Comparison of ENCODE assay signal across 27 mouse cellular contexts in the genomic region with DNA sequence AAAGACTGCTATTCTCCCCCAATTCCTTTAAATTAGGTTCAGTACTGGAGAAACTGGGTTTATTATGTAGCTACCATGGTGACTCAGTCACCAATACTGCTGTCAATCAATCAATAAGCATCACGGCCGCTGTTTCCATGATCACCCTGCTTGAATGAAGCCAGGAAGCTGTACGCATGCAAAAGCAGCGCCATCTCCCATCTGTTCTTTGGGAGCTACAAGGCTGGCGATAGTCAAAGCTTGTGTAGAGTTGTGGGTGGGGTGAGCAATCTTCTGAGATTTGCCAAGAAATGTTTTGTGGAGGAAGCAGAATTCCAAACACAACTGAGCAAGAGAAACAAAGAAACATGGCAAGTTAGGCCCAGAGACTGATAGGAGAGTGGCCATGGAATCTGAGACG. TPM values are rescaled to one million over a fixed set of nuclear protein-coding genes. Genes with fewer than 3 reads are reported as not detected.
A peak's percentile ranks its signal among the peaks of the same experiment; 100 is the strongest.
DNase-seq lines count a peak whose midpoint lies in the region; ATAC-seq lines count a peak whose summit lies in the region.
"Had no signal": no experiment of that assay in that cellular context is flagged by ENCODE, and none has a peak within 500 bp of the region (broad histone marks: within the 10 kb centered on the region; RNA-seq: fewer than 3 reads in every experiment).

No protein-coding gene starts in this region.

- WGBS in forebrain, embryonic 14.5 days: 78% methylated on average over 6 of the region's 6 CpGs
- WGBS in forebrain, embryonic 16.5 days: 69% methylated on average over 6 of the region's 6 CpGs

- no peaks in the 10 kb centered on the region for H3K4me1 ChIP-seq in forebrain, embryonic 14.5 days (ENCODE audit: control insufficient read depth, insufficient read depth, low read length)
- H3K4me1 ChIP-seq in forebrain, embryonic 16.5 days (replicated peaks; ENCODE audit: control insufficient read depth, insufficient read depth, low read length): no peaks in the 10 kb centered on the region
- H3K4me1 ChIP-seq: embryonic facial prominence, embryonic 15.5 days; heart, embryonic 13.5 days; hindbrain, embryonic 13.5 days; limb, embryonic 15.5 days; midbrain, embryonic 15.5 days had no signal

- H3K27me3 ChIP-seq in forebrain, embryonic 14.5 days (replicated peaks; ENCODE audit: control insufficient read depth, insufficient read depth, low read length): no peaks in the 10 kb centered on the region
- no peaks in the 10 kb centered on the region for H3K27me3 ChIP-seq in forebrain, embryonic 16.5 days (replicated peaks; ENCODE audit: control insufficient read depth, insufficient read depth, low read length)
- H3K27me3 ChIP-seq: embryonic facial prominence, embryonic 15.5 days; heart, embryonic 13.5 days; hindbrain, embryonic 13.5 days; limb, embryonic 15.5 days; midbrain, embryonic 15.5 days; Patski had no signal

- no peak for ATAC-seq in forebrain, embryonic 14.5 days
- ATAC-seq in forebrain, embryonic 16.5 days: no peak
- ATAC-seq: inflammation-experienced regulatory T-cells, adult 6 months; lung, postnatal 0 days; midbrain, embryonic 15.5 days; Patski had no signal

- no peaks in the 10 kb centered on the region for H3K9me3 ChIP-seq in forebrain, embryonic 14.5 days (replicated peaks; ENCODE audit: control insufficient read depth, low read length)
- no peaks in the 10 kb centered on the region for H3K9me3 ChIP-seq in forebrain, embryonic 16.5 days (ENCODE audit: control insufficient read depth, low read length)
- H3K9me3 ChIP-seq: embryonic facial prominence, embryonic 15.5 days; heart, embryonic 13.5 days; hindbrain, embryonic 13.5 days; limb, embryonic 15.5 days; midbrain, embryonic 15.5 days had no signal

- H3K27ac ChIP-seq in forebrain, embryonic 14.5 days (ENCODE audit: low read depth, low read length): no peak overlapping the region
- no peak overlapping the region for H3K27ac ChIP-seq in forebrain, embryonic 16.5 days (ENCODE audit: low read length)
- H3K27ac ChIP-seq: embryonic facial prominence, embryonic 15.5 days; gastrocnemius, adult 2 months; heart, embryonic 13.5 days; hindbrain, embryonic 13.5 days; limb, embryonic 15.5 days; midbrain, embryonic 15.5 days; stomach, postnatal 0 days had no signal

- H3K36me3 ChIP-seq in forebrain, embryonic 14.5 days (ENCODE audit: control insufficient read depth, insufficient read depth, low read length): peaks cover 63% of the 10 kb centered on the region
- H3K36me3 ChIP-seq in forebrain, embryonic 16.5 days (ENCODE audit: control insufficient read depth, insufficient read depth): peaks cover 12% of the 10 kb centered on the region; the same call in 1 of the 2 replicates

- intact Hi-C loops in left cerebral cortex, postnatal 10 days (cut with DNase I): no loop called here

- H3K4me3 ChIP-seq in forebrain, embryonic 14.5 days (ENCODE audit: low read depth, low read length): no peak overlapping the region
- H3K4me3 ChIP-seq in forebrain, embryonic 16.5 days (replicated peaks; ENCODE audit: low read length): no peak overlapping the region
- H3K4me3 ChIP-seq: embryonic facial prominence, embryonic 15.5 days; gastrocnemius, adult 2 months; heart, embryonic 13.5 days; hindbrain, embryonic 13.5 days; limb, embryonic 15.5 days; midbrain, embryonic 15.5 days; myocyte had no signal

- H3K9ac ChIP-seq in forebrain, embryonic 14.5 days (ENCODE audit: low read length): no peak overlapping the region
- no peak overlapping the region for H3K9ac ChIP-seq in forebrain, embryonic 16.5 days (replicated peaks; ENCODE audit: low read depth, low read length)
- H3K9ac ChIP-seq: embryonic facial prominence, embryonic 15.5 days; heart, embryonic 13.5 days; hindbrain, embryonic 13.5 days; limb, embryonic 15.5 days; midbrain, embryonic 15.5 days had no signal

- H3K4me2 ChIP-seq in forebrain, embryonic 14.5 days (ENCODE audit: low read length): no peak overlapping the region
- H3K4me2 ChIP-seq in forebrain, embryonic 16.5 days (ENCODE audit: low read length): no peak overlapping the region
- H3K4me2 ChIP-seq: embryonic facial prominence, embryonic 15.5 days; heart, embryonic 13.5 days; hindbrain, embryonic 13.5 days; limb, embryonic 15.5 days; midbrain, embryonic 15.5 days had no signal

- peak; percentile 4 for DNase-seq in forebrain, embryonic 14.5 days (ENCODE audit: low spot score)
- DNase-seq in left cerebral cortex, adult 18-20 months (ENCODE audit: low spot score in 2 of 2): peak; percentile 19 to 40
- no peak for DNase-seq in left cerebral cortex, postnatal 10 days (ENCODE audit: extremely low spot score in 1 of 2, low spot score in 2 of 2)
- DNase-seq in layer of hippocampus, adult 18-20 months (ENCODE audit: low spot score in 2 of 2): peak; percentile 54 to 73
- DNase-seq in layer of hippocampus, postnatal 36 days: peak; percentile 35 to 40
- DNase-seq in urinary bladder, postnatal 4 days (ENCODE audit: low spot score in 2 of 2): no peak
- no peak for DNase-seq in Muller cell, postnatal 12 days (ENCODE audit: inconsistent ontology term)
- DNase-seq: adrenal gland, postnatal 10 days; cerebellum, adult 11 months; cerebellum, postnatal 25 days; embryo, embryonic 11 days; gastrocnemius, adult 2 months; kidney, adult 2 months; kidney, postnatal 14 days had no signal

RNA-seq across cellular contexts. Expression of gene Cep162, which starts 52.9 kb away (rescaled TPM):
- 5.7 and 6.5 TPM in 2 replicates for polyA plus RNA-seq in forebrain, embryonic 14.5 days (2014; fragmentation: Nextera tagmentation; extraction: Ambion mirVana)
- polyA plus RNA-seq in forebrain, embryonic 16.5 days (2015; fragmentation: Nextera tagmentation; extraction: Ambion mirVana): 6.8 and 7.8 TPM in 2 replicates
- total RNA-seq in left cerebral cortex, adult 18-20 months (2021): 1 to 10 TPM; 8.3 to 8.6 TPM
- total RNA-seq in left cerebral cortex, postnatal 10 days (2021): 1 to 10 TPM; 7.8 to 9.6 TPM
- 10 to 100 TPM; 11.4 to 13.3 TPM for total RNA-seq in layer of hippocampus, adult 18-20 months (2021)
- total RNA-seq in layer of hippocampus, postnatal 36 days (2021): 10 to 100 TPM; 11.8 to 12.1 TPM

RNA-seq across cellular contexts. Expression of gene Mrap2, which starts 58.3 kb away (rescaled TPM):
- polyA plus RNA-seq in forebrain, embryonic 14.5 days (2014; fragmentation: Nextera tagmentation; extraction: Ambion mirVana): 0.41 and 0.54 TPM in 2 replicates
- polyA plus RNA-seq in forebrain, embryonic 16.5 days (2015; fragmentation: Nextera tagmentation; extraction: Ambion mirVana): 0.94 and 2.0 TPM in 2 replicates
- 1 to 10 TPM; 5.5 to 6.4 TPM for total RNA-seq in left cerebral cortex, adult 18-20 months (2021)
- 1 to 10 TPM; 4.9 to 5.2 TPM for total RNA-seq in left cerebral cortex, postnatal 10 days (2021)
- total RNA-seq in layer of hippocampus, adult 18-20 months (2021): 1 to 10 TPM; 4.8 to 6.0 TPM
- total RNA-seq in layer of hippocampus, postnatal 36 days (2021): 1 to 10 TPM; 2.5 to 4.2 TPM
- total RNA-seq: megakaryocyte progenitor cell, adult 5-6 weeks had no signal
- polyA plus RNA-seq: heart, embryonic 13.5 days; liver, embryonic 16.5 days; lung, postnatal 0 days; Patski had no signal

Comparison
In these comparisons a context has a peak if more than half of its experiments do, and no peak if none do; other contexts are left out.
1. DNase-seq: peak in forebrain, embryonic 14.5 days (single experiment), left cerebral cortex, adult 18-20 months (2 of 2), layer of hippocampus, adult 18-20 months (2 of 2) and layer of hippocampus, postnatal 36 days (2 of 2); none in left cerebral cortex, postnatal 10 days (0 of 2), urinary bladder, postnatal 4 days (0 of 2) and Muller cell, postnatal 12 days (single experiment).